Mouse (Mus musculus): ENCODE results near the gene Sirt3.

- TF ChIP-seq CTCF (IDR thresholded peaks at IDR 0.05; ENCODE audit: borderline replicate concordance, control insufficient read depth, extremely low read depth, insufficient read depth, low read length, poor library complexity) (no peak), POLR2A (IDR thresholded peaks at IDR 0.05; ENCODE audit: control insufficient read depth, extremely low read depth, insufficient read depth, low read length, poor library complexity) (no peak)
Observed at GRCm38 (mm10) chr7:140848591-140848990, 33.5 kb downstream of the Sirt3 start.
